Mouse (Mus musculus): ENCODE measurements around the gene Nol3.

GRCm38 (mm10) chr8:105264024-105264982 is 11.6 kb upstream of the Nol3 start, which contains the start of the genes Tradd and Fbxl8:
- TF ChIP-seq EP300 (IDR thresholded peaks at IDR 0.05; ENCODE audit: insufficient read depth, low read depth, low read length) = 0 out of 2 replicates have a peak, but pooled peaks have one; percentile 46
- no peak for TF ChIP-seq CTCF (IDR thresholded peaks at IDR 0.05)
